Mouse (Mus musculus): ENCODE measurements at regions not wholly inside any gene's neighbourhood (a gene's known extent, or its start where the extent isn't known, plus 50 kb on each side); places are given as distances from the start of the nearest gene placed in this dataset.

DNA sequence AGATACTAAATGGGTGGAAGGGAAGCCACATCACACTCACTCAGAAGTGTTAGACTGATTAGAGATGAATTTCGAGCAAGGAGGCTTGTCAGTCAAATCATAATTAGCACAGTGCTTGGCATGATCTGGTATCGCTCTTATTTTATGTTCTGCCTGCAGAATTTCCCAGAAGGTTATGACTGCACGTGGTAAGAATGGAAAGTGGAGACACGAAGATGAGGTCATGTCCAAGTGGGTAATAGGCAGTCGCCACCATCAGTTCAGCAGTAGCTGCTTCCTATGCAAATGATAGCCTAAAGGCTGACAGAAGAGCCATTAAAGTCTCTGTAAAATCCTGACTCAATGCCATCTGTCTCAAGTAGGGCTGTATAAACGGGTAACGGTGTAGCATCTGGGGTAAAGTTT lies 186.0 kb upstream of the Slc30a5 start:
- DNase-seq (ENCODE audit: low read depth, low spot score) = no peak

DNA sequence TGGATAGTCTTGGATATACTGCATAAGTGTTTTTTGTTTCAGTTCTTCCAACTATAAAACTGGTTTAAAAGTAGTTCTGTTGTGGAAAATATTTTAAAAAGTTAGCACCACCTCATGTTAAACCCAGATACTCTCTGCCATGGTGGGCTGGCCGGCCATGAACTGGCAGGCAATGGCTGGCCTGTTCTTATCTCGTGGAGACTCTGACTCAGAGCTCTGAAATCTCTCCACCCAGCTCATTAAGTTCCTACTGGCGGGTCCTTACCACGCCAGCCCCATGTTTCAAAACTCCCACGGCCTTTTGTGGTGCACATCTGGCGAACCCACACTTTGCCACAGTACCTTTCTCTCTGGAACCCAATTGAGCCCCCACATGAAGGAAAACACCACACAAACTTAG lies 183.8 kb upstream of the Slc30a5 start:
- no peak for DNase-seq (ENCODE audit: low read depth, low spot score)

DNA sequence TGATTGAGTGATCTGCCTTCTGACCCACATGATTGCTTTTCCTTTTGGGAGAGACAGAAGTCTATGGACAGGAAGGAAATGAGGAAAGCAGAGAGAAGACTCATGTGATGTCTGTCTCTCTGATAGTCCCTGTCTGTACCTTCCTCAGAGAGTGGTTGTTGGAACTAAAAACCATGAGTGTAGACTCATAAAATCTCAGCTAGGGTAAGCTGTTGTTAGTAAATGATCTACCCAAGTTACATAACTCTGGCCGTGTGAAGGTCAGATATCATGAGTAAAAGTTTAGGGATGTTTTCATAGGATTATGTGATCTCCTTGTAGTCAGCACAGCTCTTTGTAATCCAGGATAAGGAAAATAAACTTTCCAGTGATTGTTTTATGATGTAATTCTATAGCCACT lies 183.0 kb upstream of the Slc30a5 start:
- no peak for DNase-seq (ENCODE audit: low read depth, low spot score)

DNA sequence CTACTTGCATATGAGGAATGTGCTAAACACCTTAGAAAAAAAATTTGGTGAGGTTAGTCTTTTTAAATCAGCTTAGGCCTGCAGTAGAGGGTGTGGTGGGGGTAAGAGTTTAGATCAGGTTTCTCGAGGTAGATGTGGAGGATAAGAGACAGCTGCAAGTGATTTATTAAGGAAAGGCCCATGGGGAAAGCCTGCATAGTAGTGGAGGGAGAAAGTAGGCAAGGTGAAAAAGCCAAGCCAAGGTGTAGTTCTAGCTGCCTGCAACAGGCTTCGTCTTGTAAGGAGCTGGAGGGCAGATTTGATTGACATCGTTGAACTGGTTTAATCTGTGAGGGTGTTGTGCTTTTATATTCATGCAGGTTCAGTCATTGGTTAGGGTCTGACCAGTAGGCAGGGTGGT lies 182.2 kb upstream of the Slc30a5 start:
- DNase-seq (ENCODE audit: low read depth, low spot score) = no peak

DNA sequence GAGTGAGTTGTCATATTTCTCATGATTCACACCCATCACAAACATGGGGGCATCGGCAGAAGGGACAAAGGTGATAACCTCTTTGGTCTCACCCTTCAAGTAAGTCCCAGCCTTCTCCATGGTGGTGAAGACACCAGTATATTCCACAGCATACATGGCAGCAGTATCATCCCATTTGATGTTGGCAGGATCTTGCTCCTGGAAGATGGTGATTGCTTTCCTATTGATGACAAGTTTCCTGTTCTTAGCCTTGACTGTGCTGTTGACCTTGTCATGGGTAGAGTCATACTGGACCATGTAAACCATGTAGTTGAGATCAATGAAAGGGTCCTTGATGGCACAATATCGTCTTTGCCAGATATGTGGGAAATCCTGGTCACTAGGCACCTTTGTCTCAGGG lies 180.4 kb upstream of the Slc30a5 start:
- no peak for DNase-seq (ENCODE audit: low read depth, low spot score)

DNA sequence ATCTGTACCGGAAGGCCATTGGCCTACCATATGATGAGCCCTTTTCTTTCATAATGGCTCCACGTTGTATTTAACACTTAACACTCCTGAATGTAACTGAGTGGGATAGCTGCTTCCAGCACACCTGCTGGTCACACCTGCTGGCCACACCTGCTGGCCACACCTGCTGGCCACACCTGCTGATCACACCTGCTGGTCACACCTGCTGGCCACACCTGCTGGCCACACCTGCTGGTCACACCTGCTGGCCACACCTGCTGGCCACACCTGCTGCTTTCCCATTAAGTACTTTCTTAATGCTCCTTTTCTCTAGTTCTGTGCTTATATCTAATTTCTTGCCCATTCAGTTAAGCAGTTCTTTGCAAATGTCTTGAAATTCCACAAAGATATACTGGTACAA lies 157.4 kb upstream of the Slc30a5 start:
- no peak for DNase-seq (ENCODE audit: low read depth, low spot score)

DNA sequence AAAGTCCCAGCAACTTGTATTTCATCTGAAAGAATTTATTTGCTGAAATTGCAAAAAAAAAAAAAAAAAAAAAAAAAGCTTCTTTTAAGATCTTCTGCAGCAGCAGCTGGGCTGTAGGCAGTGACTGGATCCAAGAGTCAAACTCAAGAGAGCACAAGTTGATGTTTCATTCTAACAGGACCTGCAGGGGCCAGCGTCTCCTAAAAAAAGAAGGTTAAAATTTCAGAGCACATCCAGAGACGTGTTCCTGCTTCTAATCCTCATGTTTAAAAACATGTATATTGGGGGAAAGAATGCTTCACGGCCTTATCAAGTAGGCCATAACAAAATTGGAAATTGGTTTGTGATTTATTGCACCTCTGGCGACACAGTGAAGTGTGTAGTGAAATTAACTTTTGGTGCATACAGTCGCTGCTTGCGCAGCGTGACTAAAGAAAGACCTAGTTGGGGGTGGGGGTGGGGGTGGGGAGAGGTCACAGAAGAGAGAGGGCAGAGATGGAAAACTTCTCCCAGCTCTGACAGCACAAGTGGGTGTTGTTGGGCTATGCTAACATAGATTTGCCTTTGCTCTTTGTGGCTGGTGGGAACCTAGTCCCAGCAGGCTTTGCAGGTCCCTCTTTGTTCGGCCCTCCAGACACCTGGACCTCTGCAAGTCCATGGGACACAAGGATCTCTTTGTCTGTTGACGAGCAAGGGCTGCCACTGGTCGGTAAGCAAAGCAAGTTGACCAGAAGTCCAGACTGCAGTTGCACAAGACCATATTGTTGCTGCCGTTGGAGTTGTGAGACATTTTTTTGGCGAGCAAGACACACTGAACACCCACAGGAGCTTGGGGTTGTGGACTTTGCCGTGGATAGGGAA lies 155.7 kb upstream of the Slc30a5 start:
- DNase-seq (ENCODE audit: low read depth, low spot score) = no peak

DNA sequence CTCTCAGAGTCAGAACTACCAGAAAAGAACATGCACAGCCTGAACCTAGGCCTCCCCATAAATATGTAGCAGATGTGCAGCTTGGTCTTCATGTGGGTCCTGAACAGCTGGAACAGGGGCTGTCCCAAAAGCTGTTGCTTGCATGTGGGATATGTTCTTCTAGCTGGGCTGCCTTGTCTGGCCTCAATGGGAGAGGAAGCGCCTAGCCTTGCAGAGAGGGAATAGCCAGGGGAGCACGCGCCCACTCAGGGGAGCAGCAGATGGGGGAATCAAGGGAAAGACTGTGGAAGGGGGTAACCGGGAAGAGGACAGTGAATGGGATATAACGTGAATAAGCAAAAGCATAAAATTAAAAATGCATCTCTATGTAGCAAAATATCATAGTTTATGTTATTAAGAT lies 154.9 kb upstream of the Slc30a5 start:
- DNase-seq (ENCODE audit: low read depth, low spot score) = no peak

DNA sequence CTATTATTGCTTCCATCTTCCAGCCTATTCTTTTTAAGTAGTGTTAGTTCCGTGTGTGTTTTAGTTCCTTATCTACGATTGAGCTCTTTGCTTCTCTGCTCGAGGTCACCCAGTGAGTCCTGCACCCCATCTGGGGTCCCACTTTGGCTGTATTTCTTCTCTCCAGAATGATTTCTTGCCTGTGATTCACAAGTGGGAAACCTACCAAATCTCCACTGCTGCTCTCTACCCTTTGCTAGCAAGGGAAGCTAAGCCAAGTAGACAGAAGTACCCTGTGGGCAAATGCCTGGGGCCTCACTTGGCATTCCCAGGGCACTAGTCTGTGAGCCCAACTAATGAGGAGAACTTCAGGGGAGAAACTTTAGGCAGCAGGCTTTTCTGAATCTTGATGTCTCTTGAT lies 142.5 kb upstream of the Slc30a5 start:
- no peak for DNase-seq (ENCODE audit: low read depth, low spot score)

DNA sequence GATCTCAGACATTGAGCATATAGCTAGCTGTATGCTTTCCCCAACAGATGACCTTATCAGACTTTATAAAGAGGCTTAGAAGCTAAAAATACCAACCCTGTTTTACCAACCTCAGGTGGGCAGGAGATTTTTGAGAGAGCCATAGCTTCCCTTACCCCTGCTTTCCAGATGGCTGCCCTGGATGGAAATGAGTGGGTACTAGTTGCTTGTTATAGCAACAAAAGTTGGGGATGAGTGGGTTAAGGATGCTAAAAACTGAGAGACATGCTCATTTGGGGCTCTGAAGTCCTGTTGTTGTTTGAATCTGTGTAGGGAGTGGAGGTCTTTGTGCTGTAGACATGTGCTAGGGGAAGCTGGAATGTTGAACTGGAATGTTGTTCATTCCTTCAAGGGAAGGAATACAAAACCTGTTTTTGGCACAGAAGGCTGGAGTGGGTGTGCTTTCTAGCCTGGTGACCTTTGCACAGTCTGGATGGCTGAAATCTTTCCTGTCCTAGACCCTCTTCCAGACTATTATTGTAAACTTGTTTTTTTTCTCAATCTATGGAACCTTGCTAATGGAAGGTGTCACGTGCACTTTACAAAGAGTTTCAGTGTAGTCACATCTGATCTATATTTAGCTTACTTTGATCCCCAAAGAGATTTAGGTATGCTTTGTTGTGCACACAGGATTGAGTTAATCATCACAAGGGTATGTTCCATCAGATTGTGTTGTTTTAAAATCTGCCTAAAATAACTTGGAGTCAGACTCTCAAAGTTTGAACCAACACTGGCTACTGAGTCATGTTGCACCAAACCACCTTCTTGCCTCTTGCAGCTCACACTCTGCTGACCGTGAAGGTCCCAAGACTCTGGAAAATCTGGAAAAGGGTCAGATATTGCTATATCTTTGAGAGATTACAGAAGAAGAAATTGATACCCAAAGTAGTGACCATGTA lies 138.1 kb upstream of the Slc30a5 start:
- DNase-seq (ENCODE audit: low read depth, low spot score) = no peak

DNA sequence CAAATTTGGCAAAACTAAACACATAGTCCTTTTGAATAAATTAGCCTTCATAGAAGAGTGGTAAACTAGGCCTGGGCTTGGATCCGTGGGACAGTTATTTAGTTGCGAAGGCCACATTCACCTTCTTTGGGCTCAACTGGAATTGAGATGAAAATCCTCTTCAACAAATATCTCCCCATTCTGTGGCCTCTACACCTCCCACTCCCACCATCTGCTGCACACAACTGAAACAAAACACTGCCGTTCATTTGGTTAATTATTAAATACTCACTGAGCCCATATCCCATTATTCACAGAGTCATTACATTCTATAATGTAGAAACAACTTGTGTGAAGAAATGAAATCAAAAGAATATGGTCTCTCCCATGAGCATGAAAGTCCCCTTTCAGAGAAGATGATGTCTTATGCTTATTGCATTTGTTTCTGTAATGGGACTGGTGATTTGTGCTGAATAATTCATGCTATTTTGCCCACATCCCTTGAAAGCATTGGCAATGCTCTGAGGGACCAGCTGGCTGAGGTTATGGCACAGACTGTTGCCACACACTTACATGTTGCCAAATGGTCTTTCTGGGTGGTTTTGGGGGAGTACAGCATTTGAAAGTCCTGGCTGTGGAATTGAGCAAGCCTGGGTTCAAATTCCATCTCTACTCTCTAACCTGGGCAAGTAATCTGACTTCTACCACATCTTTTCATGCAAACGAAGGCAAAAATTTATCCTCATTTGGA lies 129.7 kb upstream of the Slc30a5 start:
- no peak for DNase-seq (ENCODE audit: low read depth, low spot score)

DNA sequence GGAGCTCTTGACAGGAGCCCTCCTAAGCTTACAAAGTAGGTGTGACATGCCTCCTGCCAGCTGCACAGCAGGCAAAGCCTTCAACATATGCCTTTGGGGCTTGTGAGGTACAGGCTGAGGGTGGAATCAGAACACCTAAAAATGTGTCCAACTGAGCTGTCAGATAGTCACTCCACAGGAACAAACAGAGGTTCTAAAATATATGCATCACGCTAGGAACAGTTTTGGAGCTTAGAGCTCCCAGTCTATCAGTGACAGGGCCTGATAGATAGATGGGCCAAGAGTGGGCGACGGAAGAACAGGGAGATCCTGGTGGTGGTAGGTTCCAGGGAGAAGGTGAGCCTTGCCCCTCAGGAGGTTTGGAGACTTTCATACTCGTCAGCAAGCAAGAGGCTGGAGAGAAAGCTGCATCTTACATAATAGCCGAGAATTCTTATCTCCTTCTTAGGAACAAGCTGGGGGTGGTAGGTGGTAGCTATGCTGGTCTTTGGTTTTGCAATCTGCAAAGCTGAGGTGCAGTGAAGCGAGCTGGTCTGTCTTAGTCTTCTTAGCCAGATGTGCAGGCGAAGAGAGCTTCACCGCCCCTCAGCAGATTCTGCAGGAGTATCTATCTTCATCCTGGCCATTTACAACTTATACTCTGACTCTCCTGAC lies 121.5 kb upstream of the Slc30a5 start:
- DNase-seq (ENCODE audit: low read depth, low spot score) = no peak

DNA sequence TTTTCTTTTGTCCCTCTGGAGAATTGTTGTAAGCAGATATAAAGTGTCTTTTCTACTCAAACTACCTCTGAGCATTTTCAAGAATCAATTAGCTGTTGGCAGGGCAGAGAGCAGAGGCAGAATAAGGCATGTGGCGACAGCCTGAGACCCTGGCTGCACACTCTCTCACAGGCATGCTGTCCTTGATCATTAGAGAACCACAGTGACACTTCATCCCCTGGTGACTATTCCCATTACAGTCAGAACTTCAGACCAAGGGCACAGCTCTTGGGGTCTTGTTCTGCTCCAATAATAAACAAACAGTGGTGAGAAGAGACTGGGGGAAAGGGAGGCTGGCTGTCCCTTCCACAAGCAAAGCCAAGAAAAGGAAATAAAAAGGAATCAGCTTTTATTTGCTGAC lies 120.9 kb upstream of the Slc30a5 start:
- DNase-seq (ENCODE audit: low read depth, low spot score) = no peak

DNA sequence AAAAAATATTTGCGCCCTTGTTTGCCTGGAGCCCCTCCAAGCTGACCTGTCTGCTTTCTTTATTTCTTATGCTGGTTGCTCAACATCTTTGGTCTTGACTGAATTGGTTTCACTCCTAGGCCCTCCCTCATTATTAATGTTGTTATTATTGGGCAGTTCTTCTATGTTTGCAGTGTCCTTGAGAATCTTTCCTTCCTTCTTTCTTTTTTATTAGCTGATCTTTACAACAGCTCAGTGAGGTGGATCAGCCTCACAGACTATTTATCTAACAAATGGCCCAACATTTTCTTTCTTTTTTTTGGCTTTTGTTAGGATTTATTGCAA lies 117.9 kb upstream of the Slc30a5 start:
- DNase-seq (ENCODE audit: low read depth, low spot score) = no peak

DNA sequence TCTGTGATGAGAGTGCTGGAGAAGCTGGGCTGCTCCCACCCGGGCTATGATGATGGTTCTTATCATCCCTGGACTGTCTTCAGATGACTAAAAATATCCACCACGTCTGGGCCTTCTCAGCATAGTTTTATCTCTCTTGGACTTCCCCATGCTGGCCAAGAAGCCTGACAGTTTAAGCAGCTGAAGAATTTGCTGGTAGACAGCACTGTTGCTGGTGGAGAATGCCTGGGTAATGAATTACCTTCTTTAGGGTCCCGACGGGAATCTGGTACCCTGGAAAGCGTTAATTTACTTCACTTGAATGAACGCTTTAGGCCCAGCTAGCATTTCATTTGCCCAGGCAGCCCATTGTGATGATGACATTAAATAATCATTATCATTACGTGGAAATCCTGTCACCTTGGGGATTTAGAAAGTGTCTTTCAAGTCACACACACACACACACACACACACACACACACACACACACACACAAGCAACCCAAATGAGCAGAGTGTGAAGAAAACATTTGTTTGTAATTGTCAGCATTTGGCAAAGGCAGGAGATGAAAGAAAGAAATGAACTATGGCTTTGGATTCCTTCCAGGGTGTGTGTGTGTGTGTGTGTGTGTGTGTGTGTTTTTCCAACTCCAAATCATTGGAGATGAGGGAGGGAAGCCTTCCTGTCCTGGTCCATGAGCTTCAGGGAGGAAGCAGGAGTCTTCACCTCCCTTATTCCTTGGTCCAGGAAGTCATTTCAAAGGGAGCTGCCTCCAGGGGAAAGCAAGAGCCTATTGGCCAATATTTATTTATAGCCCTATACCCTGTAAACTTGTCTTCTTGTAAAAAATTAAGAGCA lies 117.3 kb upstream of the Slc30a5 start:
- DNase-seq (ENCODE audit: low read depth, low spot score) = no peak

DNA sequence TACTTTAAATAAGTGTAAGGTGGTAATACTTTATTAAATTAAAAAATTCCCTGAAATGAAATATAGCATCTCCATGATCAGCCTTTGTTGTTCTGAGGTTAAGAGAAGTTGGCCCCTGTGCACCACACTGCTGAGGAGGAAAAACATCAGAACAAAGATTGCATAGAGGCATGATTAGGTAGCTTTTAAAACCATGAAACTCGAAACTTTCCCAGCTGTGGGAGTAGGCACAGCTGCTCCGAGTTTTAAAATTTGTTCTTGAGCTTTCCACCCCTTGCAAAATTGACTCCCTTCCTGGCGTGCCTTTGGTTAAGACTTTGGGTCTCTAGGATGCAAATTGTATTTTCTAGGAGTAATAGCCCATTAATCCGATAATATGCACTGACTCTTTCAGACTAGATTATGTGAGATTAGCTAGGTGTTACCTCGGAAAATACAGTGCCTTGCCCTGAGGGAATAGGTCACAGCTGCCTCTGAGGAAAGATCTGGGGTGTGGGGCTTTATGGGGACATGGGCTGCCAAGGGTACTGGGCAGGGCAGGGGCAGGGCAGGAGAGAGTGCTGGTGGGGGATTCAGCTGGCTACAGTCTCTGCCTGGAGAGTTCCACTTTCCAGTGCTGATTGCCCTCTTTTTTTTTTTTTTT lies 110.1 kb upstream of the Slc30a5 start:
- DNase-seq (ENCODE audit: low read depth, low spot score) = no peak

DNA sequence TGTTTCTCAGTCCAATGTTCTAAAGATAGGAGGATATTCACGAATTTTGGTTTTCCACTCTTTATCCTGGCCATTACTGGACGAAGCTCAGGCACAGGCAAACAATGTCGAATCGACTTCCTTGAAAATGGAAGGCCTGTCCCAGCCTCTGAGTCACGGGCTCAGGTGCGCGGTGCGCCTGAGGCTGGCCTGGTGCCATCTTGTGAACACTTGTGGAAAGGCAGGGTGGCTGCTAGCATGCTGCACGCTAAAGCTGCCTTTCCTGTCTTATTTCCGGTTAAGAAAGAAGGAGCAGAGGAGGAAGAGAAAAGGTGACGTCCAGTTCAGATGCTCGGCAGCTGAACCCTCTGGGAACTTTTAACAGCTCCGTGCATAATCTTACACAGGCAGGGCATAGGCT lies 107.6 kb upstream of the Slc30a5 start:
- peak; percentile 68 for DNase-seq (ENCODE audit: low read depth, low spot score)

DNA sequence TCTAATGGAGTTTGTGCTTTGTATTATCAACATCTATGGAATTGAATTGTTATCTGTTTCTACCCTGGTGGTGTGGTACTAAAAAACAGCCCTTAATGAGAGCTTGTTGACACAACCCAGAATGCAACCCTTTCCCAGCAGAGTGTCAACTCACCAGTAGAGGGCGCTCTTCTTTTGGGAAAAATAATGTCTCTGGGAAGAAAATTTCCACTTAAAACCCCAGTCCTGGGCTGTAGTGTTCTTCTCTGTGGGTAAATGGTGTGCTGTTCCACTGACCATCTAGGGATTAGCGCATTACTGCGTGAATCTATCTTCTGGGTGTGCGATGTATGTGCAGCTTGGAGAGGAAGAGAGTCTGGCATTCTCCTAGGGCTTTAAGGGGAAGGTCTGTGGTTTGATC lies 106.5 kb upstream of the Slc30a5 start:
- peak; percentile 79 for DNase-seq (ENCODE audit: low read depth, low spot score)

DNA sequence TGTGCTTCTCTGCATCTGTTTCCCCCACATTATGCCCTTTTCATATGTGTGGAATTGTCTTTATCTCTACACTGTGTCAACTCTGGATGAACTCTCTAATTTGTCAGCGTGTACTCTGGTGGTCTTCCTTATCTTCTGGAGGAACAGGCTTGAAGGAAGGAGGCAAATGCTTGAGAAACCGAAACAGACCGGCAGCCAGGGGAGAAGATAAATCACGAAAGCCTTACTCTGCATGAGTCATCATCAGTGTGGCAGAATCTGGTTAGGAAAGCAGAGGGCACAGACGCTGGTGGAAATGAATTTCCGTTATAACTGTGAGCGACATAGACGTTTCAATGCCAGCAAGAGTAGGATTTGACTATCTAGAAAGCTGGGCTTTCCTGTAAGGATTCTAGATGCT lies 100.0 kb upstream of the Slc30a5 start:
- no peak for DNase-seq (ENCODE audit: low read depth, low spot score)

DNA sequence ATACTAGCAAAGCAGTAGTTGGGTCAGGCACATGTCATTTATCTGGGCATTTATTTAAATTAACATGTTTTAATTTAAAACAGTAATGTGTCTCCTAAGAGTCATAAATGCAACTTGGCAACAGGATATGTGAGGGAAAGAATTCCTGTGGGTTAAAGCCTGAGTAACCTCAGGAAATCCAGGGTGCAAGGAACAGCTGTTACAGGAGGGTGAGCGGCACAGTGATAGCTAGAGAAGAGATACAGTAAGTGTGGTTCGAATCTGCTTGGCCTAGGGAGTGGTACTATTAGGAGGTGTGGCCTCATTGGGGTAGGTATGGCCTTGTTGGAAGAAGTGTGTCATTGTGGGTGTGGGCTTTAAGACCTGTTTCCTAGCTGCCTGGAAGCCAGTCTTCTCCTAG lies 66.3 kb upstream of the Slc30a5 start:
- DNase-seq (ENCODE audit: low read depth, low spot score) = no peak
